Mouse (Mus musculus) embryonic facial prominence, embryonic 15.5 days (tissue): ENCODE measurements around the gene Ephx1. TPM values are rescaled to one million over a fixed set of nuclear protein-coding genes. Genes with fewer than 3 reads are reported as not detected.
"Not testable (repeated sequence)": the region's sequence is repeated elsewhere in the genome, so short reads cannot be mapped to it uniquely, and the experiment has no call there.

ENCODE experiments used
- ATAC-seq: fragments of 200-750 bp; cut with Nextera tagmentation; 2 replicates; pipeline ENCODE4 v1.8.0; 2017; ENCODE audit warnings: low read depth, moderate TSS enrichment; ENCODE audit not compliant: insufficient number of reproducible peaks, low FRiP score, low TSS enrichment
- H3K27ac ChIP-seq: fragments of 300-500 bp; sonication (generic); replicated peaks from 2 replicates; pipeline ENCODE4 v1.5.1; 2015; ENCODE audit warnings: mild to moderate bottlenecking, inconsistent platforms
- H3K27me3 ChIP-seq: fragments of 300-500 bp; sonication (generic); 2 replicates; pipeline ENCODE4 v1.6.1; 2015; ENCODE audit warnings: inconsistent platforms
- H3K36me3 ChIP-seq: fragments of 300-500 bp; sonication (generic); 2 replicates; pipeline ENCODE4 v1.6.1; 2015; ENCODE audit warnings: mild to moderate bottlenecking, inconsistent platforms
- H3K4me1 ChIP-seq: fragments of 300-500 bp; sonication (generic); 2 replicates; pipeline ENCODE4 v1.6.1; 2015; ENCODE audit warnings: inconsistent platforms
- H3K4me2 ChIP-seq: fragments of 300-500 bp; sonication (generic); replicated peaks from 2 replicates; pipeline ENCODE4 v1.6.1; 2015; ENCODE audit warnings: mild to moderate bottlenecking, inconsistent platforms
- H3K4me3 ChIP-seq: fragments of 300-500 bp; sonication (generic); replicated peaks from 2 replicates; pipeline ENCODE4 v1.5.1; 2015; ENCODE audit warnings: mild to moderate bottlenecking, inconsistent platforms
- H3K9ac ChIP-seq: fragments of 300-500 bp; sonication (generic); 2 replicates; pipeline ENCODE4 v1.6.1; 2015; ENCODE audit warnings: inconsistent platforms
- H3K9me3 ChIP-seq: fragments of 300-500 bp; sonication (generic); replicated peaks from 2 replicates; pipeline ENCODE4 v1.6.1; 2016; ENCODE audit warnings: inconsistent platforms
- WGBS: fragments of 180-500 bp; shearing (Covaris S2); methylation state at CpG from one replicate; pipeline ENCODE4 v1.1.7; 2015; 5-methylcytosine and 5-hydroxymethylcytosine counted together
- polyA plus RNA-seq: library from polyadenylated mRNA; unstranded; fragments of >200 nt; fragmentation: Nextera tagmentation; extraction: Ambion mirVana; gene quantifications from 2 replicates; pipeline ENCODE4 v1.2.1, GENCODE M21; 2015

The Ephx1 gene
- polyA plus RNA-seq, 1 experiment from 2014 or later: 17.7 TPM

- Histone ChIP-seq H3K27me3 (no peaks in the 10 kb centered on the region), H3K9ac (no peak overlapping the region), H3K36me3 (no peaks in the 10 kb centered on the region), H3K4me2 (no peak overlapping the region), H3K4me3 (no peak overlapping the region), H3K4me1 (0 out of 2 replicates have a peak, but pooled peaks cover 3% of the 10 kb centered on the region), H3K9me3 (no peaks in the 10 kb centered on the region), H3K27ac (no peak overlapping the region)
- no peak for ATAC-seq
- 77% methylated on average over 3 of the region's 3 CpGs for WGBS
These were observed 19.5 kb downstream of the Ephx1 start for GRCm38 (mm10) chr1:181001217-181001616.

GRCm38 (mm10) chr1:181000501-181001092 is 20.1 kb downstream of the Ephx1 start:
- Histone ChIP-seq H3K4me2 (no peak overlapping the region), H3K4me1 (0 out of 2 replicates have a peak, but pooled peaks cover 3% of the 10 kb centered on the region), H3K9ac (no peak overlapping the region), H3K4me3 (no peak overlapping the region), H3K27me3 (no peaks in the 10 kb centered on the region), H3K36me3 (no peaks in the 10 kb centered on the region), H3K9me3 (no peaks in the 10 kb centered on the region), H3K27ac (no peak overlapping the region)
- ATAC-seq: peak; percentile 54; the same call in 1 of the 2 replicates
- 28% methylated on average over 10 of the region's 10 CpGs for WGBS

GRCm38 (mm10) chr1:180992142-180992541 is 28.6 kb downstream of the Ephx1 start:
- Histone ChIP-seq H3K9ac (no peak overlapping the region), H3K4me1 (0 out of 2 replicates have a peak, but pooled peaks cover 2% of the 10 kb centered on the region), H3K9me3 (no peaks in the 10 kb centered on the region), H3K27me3 (no peaks in the 10 kb centered on the region), H3K36me3 (no peaks in the 10 kb centered on the region), H3K4me3 (no peak overlapping the region), H3K27ac (no peak overlapping the region), H3K4me2 (no peak overlapping the region)
- WGBS: 61% methylated on average over 3 of the region's 3 CpGs
- no peak for ATAC-seq

- Histone ChIP-seq H3K27me3 (no peaks in the 10 kb centered on the region), H3K36me3 (no peaks in the 10 kb centered on the region), H3K9me3 (no peaks in the 10 kb centered on the region), H3K9ac (no peak overlapping the region), H3K27ac (no peak overlapping the region), H3K4me2 (no peak overlapping the region), H3K4me3 (no peak overlapping the region), H3K4me1 (0 out of 2 replicates have a peak, but pooled peaks cover 2% of the 10 kb centered on the region)
- WGBS: 56% methylated on average over 3 of the region's 3 CpGs
- no peak for ATAC-seq
These were observed 30.0 kb downstream of the Ephx1 start for GRCm38 (mm10) chr1:180990671-180991070.

- no peak for ATAC-seq
- no peak overlapping the region for H3K9ac ChIP-seq
- WGBS: 3% methylated on average over 9 of the region's 9 CpGs
- H3K4me2 ChIP-seq: no peak overlapping the region; the same call in 1 of the 2 replicates
- H3K4me3 ChIP-seq: no peak overlapping the region
- H3K9me3 ChIP-seq: no peaks in the 10 kb centered on the region
- no peaks in the 10 kb centered on the region for H3K27me3 ChIP-seq
- no peak overlapping the region for H3K27ac ChIP-seq
- H3K36me3 ChIP-seq: no peaks in the 10 kb centered on the region
- 0 out of 2 replicates have a peak, but pooled peaks cover 2% of the 10 kb centered on the region for H3K4me1 ChIP-seq
These were observed 32.9 kb downstream of the Ephx1 start for GRCm38 (mm10) chr1:180987759-180988158.

- Histone ChIP-seq H3K4me2 (no peak overlapping the region), H3K9me3 (no peaks in the 10 kb centered on the region), H3K36me3 (no peaks in the 10 kb centered on the region), H3K27ac (no peak overlapping the region), H3K9ac (no peak overlapping the region), H3K4me3 (no peak overlapping the region), H3K27me3 (no peaks in the 10 kb centered on the region), H3K4me1 (0 out of 2 replicates have a peak, but pooled peaks cover 2% of the 10 kb centered on the region)
- ATAC-seq: no peak
- WGBS: 86% methylated on average over 8 of the region's 8 CpGs
These were observed 34.0 kb downstream of the Ephx1 start for GRCm38 (mm10) chr1:180986701-180987100.

- H3K4me2 ChIP-seq, H3K9ac ChIP-seq, H3K36me3 ChIP-seq, H3K27ac ChIP-seq, H3K9me3 ChIP-seq, H3K4me3 ChIP-seq, H3K4me1 ChIP-seq, ATAC-seq, H3K27me3 ChIP-seq: not testable (repeated sequence)
- 79% methylated on average over 7 of the region's 7 CpGs for WGBS
These were observed 39.2 kb downstream of the Ephx1 start for GRCm38 (mm10) chr1:180981298-180982046.

- Histone ChIP-seq H3K27me3 (no peaks in the 10 kb centered on the region), H3K27ac (no peak overlapping the region), H3K4me3 (no peak overlapping the region), H3K9ac (no peak overlapping the region), H3K4me1 (0 out of 2 replicates have a peak, but pooled peaks cover 5% of the 10 kb centered on the region), H3K9me3 (no peaks in the 10 kb centered on the region), H3K36me3 (no peaks in the 10 kb centered on the region), H3K4me2 (no peak overlapping the region)
- ATAC-seq: no peak
- WGBS: 72% methylated on average over 2 of the region's 2 CpGs
These were observed 40.2 kb downstream of the Ephx1 start for GRCm38 (mm10) chr1:180980464-180980863.

- 72% methylated on average over 24 of the region's 24 CpGs for WGBS
- ATAC-seq: no peak
- no peaks in the 10 kb centered on the region for H3K36me3 ChIP-seq
- no peak overlapping the region for H3K4me3 ChIP-seq
- H3K27me3 ChIP-seq: no peaks in the 10 kb centered on the region
- no peaks in the 10 kb centered on the region for H3K9me3 ChIP-seq
- H3K27ac ChIP-seq: no peak overlapping the region
- no peak overlapping the region for H3K4me2 ChIP-seq
- 0 out of 2 replicates have a peak, but pooled peaks cover 5% of the 10 kb centered on the region for H3K4me1 ChIP-seq
- no peak overlapping the region for H3K9ac ChIP-seq
These were observed 41.0 kb downstream of the Ephx1 start for GRCm38 (mm10) chr1:180979484-180980251.

- Histone ChIP-seq H3K9ac (no peak overlapping the region), H3K27me3 (no peaks in the 10 kb centered on the region), H3K4me3 (no peak overlapping the region), H3K27ac (no peak overlapping the region), H3K4me2 (no peak overlapping the region), H3K4me1 (0 out of 2 replicates have a peak, but pooled peaks cover 5% of the 10 kb centered on the region), H3K9me3 (no peaks in the 10 kb centered on the region), H3K36me3 (peaks cover 22% of the 10 kb centered on the region)
- ATAC-seq: no peak
- WGBS: 64% methylated on average over 4 of the region's 4 CpGs
These were observed 44.5 kb downstream of the Ephx1 start for GRCm38 (mm10) chr1:180976110-180976679.
